Mouse (Mus musculus) cerebellum, postnatal 25 days (tissue): ENCODE results near the gene Siglecg.
"Not testable (repeated sequence)": the region's sequence is repeated elsewhere in the genome, so short reads cannot be mapped to it uniquely, and the experiment has no call there.

Source experiments
- DNase-seq, 2 experiments: peaks; one replicate each; pipeline ENCODE4 v3.0.0; 2021; ENCODE audit warnings: mixed read lengths in 2 of 2

Gene Siglecg

GRCm38 (mm10) chr7:43408131-43408553 is at the start of gene Siglecg:
Gene Siglecg (plus strand): TSS chr7:43408204.
- DNase-seq, result no peak

- no peak for DNase-seq
These were observed 49.4 kb upstream of the Siglecg start for GRCm38 (mm10) chr7:43358556-43358955.

GRCm38 (mm10) chr7:43361442-43361841 is 46.6 kb upstream of the Siglecg start:
- DNase-seq, result no peak

GRCm38 (mm10) chr7:43362021-43362420 is 46.0 kb upstream of the Siglecg start:
- DNase-seq, result no peak

- peak; percentile 25 to 47 for DNase-seq
These were observed 29.8 kb upstream of the Siglecg start for GRCm38 (mm10) chr7:43378226-43378625.

GRCm38 (mm10) chr7:43392349-43393121 is 15.5 kb upstream of the Siglecg start:
- DNase-seq, result no peak

GRCm38 (mm10) chr7:43399501-43399900 is 8.5 kb upstream of the Siglecg start:
- DNase-seq, result no peak

GRCm38 (mm10) chr7:43402718-43403117 is 5.3 kb upstream of the Siglecg start:
- DNase-seq, result no peak

- no peak for DNase-seq
These were observed 431 bp upstream of the Siglecg start for GRCm38 (mm10) chr7:43407573-43407972.

GRCm38 (mm10) chr7:43409084-43409483 is 1.1 kb downstream of the Siglecg start:
- DNase-seq, result no peak

- not testable (repeated sequence) for DNase-seq
These were observed 3.7 kb downstream of the Siglecg start for GRCm38 (mm10) chr7:43411724-43412123.

- no peak for DNase-seq
These were observed 9.3 kb downstream of the Siglecg start for GRCm38 (mm10) chr7:43417298-43417697.

- peak; percentile 86 to 92 for DNase-seq
These were observed 15.1 kb downstream of the Siglecg start for GRCm38 (mm10) chr7:43422995-43423617.

GRCm38 (mm10) chr7:43423991-43424625 is 16.1 kb downstream of the Siglecg start:
- no peak for DNase-seq

GRCm38 (mm10) chr7:43427406-43427805 is 19.4 kb downstream of the Siglecg start, which contains the start of gene Lim2:
Gene Lim2 (plus strand): TSS chr7:43427670.
- DNase-seq, result no peak

GRCm38 (mm10) chr7:43429500-43429899 is 21.5 kb downstream of the Siglecg start:
- DNase-seq, result no peak

GRCm38 (mm10) chr7:43432891-43433290 is 24.9 kb downstream of the Siglecg start:
- DNase-seq, result no peak

- DNase-seq, result no peak
These were observed 26.7 kb downstream of the Siglecg start for GRCm38 (mm10) chr7:43434676-43435075.

GRCm38 (mm10) chr7:43436341-43437255 is 28.6 kb downstream of the Siglecg start, which contains the start of gene Nkg7:
Gene Nkg7 (plus strand): TSS chr7:43437073.
- DNase-seq, result no peak

GRCm38 (mm10) chr7:43438611-43439010 is 30.6 kb downstream of the Siglecg start:
- DNase-seq, result no peak

- no peak for DNase-seq
These were observed 32.5 kb downstream of the Siglecg start, which contains the start of gene Cldnd2 for GRCm38 (mm10) chr7:43440482-43440881. Gene Cldnd2 (plus strand): TSS chr7:43440782.

- DNase-seq, result no peak
These were observed 33.1 kb downstream of the Siglecg start for GRCm38 (mm10) chr7:43441071-43441470.
